Mouse (Mus musculus) T-helper 17 cell (primary cell): ENCODE results near the gene Lst1.

Experiments
- in situ Hi-C, 2 experiments: fragments of 300-600 bp; cut with MboI, MseI; formaldehyde crosslinking; loops; 1 replicate in 1 of 2; 2 replicates in 1 of 2; pipeline ENCODE4 v1.15.1; 2025; ENCODE audit warnings: high pct_unique_total_duplicates in 2 of 2

The Lst1 gene

DNA sequence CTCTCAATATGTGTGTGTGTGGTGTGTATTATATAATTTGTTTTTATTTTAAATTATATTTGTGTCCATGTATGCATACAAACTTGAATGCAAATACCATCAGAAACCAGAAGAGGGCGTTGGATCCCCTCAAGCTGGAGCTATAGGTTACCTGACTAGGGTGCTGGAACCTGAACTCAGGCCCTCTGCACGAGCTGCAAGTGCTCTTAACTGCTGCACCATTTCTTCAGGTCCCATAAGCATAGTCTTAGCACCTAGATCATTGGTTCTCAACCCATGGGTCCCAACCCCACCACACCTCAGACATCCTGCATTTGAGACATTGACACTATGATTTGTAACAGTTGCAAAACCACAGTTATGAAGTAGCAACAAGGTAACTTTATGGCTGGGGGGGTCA lies 3.5 kb upstream of the Lst1 start:
- in situ Hi-C loops = no loop called here

DNA sequence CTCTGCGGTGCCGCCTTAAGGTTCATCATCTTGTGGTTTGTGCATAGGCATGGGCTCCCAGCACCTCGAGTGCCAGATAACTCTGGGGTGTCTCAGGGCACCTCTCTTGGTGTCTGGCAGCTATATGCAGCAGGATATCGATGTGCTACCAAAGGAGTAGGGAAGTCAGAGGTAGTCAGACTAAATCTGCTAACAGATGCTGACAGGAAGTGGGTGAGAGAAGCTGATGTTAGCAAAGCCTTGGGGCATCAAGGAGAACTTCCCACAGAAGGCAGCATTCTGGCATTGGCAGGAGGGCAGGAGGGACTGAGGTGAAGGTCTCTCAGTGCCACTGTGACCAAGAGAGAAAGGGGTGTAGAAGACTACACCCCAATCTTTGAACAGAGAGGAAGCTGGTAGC lies 1.9 kb upstream of the Lst1 start:
- in situ Hi-C loops = no loop called here

DNA sequence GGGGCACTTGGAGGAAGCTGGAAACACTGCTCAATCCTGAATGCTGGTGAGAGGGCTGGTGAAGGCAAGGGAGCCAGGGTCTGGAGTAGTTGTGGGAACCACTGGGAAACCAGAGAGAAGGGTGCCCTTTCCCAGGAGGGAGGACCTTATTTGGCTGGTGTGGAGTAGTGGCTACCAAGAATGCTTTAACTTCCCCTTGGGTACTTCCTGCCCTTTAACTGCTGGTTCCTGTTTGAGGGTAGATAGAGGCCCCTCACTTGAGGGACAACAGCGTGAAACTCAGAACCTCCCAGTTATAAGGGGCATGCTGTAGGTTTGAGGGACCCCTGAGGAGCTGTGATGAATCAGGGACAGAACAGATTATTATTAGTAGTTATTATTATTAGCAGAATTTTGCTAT lies 947 bp upstream of the Lst1 start:
- in situ Hi-C loops = no loop called here

DNA sequence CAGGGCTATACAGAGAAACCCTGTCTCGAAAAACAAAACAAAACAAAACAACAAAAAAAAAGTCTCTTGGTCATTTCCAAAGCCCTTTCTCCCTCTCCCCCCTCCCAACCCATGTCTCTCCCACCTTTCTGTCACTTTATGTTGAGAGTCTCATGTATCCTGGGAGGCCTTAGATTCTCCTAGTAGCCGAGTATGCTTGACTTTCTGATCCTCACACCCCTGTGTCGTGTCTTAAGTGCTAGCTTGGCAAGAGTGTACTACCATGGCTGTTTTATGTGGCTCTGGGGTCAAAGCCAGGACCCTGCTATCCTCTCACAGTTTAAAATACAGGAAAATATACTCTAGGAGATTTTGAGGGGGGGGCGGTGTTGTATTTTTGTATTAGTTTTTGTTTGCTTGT lies 894 bp downstream of the Lst1 start:
- in situ Hi-C loops = no loop called here

DNA sequence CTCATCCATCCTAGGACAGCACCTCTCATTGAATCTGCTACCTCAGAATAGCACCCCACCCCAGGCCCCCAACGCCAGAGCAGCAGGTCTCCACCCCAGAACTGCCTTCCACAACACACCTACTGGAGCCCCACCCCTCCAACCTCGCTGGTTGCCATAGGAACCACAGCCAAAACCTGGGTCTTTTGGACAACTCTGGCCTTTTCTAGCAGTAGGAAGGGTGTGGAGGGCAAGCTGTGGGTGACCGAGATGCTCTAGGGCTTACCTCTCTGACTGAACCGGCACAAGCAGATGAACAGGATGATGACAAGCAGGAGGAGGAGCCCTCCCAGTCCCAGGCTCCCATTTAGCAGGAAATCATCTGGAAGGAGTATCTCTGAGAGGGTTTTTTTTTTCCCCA lies 1.6 kb downstream of the Lst1 start:
- in situ Hi-C loops = no loop called here

DNA sequence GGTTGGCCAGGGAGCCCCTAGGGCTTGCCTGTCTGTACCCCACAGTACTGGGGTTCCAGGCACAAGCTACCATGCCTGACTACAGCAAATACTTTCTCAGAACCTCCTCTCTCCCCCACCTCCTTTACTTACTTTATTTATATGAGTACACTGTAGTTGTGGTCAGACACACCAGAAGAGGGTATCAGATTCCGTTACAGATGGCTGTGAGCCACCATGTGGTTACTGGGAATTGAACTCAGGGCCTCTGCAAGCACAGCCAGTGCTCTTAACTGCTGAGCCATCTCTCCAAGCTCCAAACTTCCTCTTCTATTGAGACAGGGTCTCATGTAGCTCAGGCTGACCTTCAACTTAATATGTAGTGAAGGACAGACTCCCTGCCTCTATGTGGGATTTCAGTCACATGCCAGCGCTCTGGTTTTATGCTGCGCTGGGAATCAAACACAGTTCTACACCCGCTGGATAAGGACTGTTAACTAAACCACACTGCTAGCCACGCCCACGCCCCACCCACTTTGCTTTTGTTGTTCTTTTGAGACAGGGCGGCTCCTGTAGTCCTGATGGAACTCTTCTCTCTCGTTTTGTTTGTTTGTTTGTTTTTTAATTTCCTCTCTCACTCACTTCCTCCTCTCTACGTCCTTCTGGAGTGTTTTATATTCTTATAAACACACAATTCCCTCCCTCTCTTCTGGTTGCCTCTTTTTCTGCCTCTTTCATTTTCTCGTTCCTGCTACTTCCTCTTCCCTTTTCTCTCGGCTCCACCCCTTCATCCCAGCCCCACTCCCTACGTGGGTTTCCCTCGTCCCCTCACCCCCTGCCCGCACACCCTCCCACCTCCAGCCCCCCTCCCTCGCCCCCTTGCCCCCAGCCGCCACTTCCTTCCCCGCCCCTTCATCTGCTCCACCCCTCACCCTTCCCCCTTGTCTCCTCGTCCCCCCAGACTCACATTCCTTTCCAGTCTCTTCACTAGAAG lies 2.3 kb downstream of the Lst1 start:
- in situ Hi-C loops = no loop called here

DNA sequence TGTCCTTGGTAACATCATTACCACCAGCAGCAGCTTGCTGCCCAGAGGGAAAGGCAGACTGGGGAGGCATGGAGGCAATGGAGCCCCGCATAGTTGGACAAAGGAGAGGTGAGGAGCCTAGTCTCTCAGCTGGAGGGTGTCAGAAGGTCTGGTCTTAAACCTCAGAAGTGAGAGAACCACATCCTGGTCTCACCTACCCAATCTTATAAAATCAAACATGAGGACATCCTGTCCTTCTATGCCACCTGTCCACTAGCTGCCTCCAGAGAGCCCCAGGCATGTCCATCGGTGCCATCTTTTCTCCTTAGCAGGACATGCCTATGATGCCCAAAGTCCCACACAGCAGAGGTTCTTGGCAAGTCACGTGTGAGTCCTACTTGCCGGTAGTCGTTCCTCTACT lies 8.1 kb downstream of the Lst1 start:
- in situ Hi-C loops = no loop called here

DNA sequence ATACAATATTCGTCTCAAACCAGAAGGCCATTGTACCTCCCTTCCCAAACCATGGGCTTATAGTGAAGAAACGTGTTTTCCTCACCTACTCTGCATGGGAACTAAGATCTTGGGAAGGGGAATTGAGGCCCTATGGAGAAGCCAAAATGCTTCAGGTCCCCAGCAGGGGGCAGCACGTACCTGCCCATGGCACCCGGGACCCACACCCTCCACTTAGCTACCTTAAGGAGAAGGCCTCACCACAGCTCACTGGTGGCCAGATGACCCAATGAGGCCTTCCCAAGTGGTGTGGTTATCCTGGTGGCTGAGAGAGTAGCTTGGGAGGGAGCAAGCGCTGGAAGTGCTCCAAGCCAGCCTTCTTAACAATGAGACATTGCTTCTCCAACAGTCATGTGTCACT lies 9.7 kb downstream of the Lst1 start:
- in situ Hi-C loops = no loop called here

DNA sequence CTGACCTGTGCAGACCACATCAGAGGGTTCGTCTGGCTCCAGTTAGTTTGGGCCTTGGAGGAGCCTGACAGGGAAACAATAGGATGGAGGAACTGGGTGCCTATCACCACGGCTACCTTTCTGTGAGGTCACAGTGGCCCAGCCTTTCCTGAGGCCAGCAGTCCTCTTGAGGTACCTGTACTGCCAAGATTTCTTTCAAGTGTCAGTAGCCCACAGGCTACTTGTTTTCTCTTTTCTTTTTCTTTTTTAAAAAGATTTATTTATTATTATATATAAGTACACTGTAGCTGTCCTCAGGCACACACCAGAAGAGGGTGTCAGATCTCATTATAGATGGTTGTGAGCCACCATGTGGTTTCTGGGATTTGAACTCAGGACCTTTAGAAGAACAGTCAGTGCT lies 12.3 kb downstream of the Lst1 start, which contains the start of gene Aif1:
Aif1 (minus strand) TSS at position 101 of the 400 bp plus-strand sequence.
- in situ Hi-C loops = no loop called here

DNA sequence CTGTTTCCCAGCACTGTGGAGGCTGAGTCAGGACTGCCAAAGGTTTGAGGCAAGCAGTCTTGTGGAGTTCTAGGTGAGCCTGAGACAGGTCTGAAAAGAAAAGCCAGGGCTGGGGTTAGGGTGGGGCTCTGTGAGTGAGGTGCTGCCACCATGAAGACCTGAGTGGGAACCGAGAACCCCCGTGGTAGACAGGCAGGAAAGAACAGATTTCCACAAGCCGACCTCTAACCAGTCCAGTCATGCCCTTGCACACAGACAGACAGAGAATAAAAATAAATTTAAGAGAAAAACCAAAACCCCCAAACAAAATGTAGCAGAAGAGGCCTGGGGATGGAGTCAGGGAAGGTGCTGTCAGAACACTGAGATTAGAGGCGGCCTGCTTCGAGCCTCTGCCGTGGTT lies 12.9 kb downstream of the Lst1 start:
- in situ Hi-C loops = no loop called here

DNA sequence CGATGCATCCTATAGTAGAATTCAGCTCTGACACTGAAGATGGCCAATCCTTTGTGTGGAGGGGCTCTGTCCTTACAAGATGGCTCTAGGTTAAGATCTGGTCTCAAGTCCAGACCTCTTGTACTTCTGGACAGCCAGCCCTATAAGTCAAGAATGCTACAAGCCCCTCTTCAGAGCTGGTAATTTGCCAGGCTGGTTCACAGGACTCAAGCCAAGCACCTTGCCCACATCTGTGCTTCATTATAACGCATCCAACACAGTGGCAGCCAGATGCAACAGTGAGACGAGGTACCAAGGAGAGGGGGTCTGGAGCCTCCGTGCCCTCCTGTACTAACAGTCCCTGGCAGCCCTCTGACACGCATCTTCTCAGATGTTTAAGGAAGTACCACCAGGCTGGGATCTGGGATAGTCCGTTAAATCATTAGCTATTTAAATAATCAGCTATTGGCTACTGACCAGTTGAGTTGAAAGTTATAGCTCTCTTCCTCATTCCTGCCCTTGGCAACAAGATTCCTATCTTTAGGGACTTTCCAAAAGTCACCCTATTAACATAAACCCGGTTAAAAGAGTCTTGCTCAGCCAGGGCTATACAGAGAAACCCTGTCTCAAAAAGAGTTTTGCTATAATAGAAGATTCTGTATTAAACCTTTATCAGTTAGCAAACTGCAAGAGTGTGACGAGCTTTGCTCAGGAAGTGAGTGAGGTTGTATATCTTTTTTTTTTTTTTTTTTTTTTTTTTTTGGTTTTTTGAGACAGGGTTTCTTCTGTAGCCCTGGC lies 13.8 kb downstream of the Lst1 start:
- in situ Hi-C loops = loop anchor here (5.0 kb wide), 1 partner anchor 58 kb away; the partner anchor contains the start of gene Atp6v1g2 (in 2 of the 2)

DNA sequence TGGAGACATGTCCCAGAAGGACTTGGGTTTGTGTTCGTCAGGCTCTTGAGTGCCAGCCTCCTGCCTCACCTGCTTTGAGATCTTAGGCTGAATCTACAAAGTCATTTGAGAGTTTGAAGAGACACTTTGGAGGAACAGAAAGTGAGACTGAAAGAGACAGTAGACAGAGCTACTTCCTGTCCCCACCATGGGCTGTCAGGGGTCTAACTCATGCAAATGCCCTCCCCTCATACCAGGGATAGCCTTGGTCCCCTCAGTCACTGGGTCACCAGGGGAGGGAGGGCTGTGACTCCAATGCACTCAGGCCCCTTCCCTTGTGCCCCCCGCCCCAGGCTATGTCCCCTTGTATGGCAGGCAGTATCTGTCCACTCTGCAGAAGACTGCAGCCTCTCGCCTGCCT lies 14.9 kb downstream of the Lst1 start:
- in situ Hi-C loops = loop anchor here (5.0 kb wide), 1 partner anchor 59 kb away; the partner anchor contains the start of gene Atp6v1g2 (in 2 of the 2)

DNA sequence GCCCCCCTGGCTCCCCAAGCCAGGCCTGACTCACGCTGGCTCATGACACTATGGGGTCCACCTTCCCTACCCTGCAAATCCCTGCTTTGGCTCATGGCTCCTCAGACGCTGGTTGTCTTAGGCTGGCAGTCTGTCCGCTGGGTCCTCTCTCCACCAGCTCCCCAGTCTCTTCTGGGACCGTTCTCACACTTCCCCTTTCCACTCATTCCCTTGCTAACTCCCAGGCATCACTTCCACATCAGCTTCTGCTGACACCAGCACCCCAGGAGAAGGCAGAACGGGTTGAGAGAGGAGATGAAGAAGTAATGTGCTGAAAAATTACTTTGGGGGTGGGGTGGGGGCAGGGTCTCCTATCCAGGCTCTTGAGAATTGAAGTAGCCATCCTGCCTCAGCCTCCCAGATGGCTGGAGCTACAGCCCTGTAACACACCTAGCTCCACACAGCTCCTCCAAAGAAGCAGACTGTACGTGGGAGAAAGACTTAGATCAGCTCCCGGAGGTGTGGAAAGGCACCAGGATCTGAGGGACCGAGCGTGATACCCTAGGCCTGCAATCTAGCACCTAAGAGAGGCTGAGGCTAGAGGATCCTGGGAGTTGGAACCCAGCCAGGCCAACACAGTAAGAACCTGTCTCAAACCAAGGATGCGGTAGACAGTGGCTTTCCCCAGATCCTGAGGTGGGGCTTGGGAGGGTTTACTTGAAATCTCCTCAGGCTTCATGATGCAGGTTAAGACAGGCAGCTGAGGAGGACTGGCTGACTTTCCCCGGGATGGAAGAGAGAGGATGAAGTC lies 15.6 kb downstream of the Lst1 start:
- in situ Hi-C loops = loop anchor here (5.0 kb wide), 1 partner anchor 60 kb away; the partner anchor contains the start of gene Atp6v1g2 (in 2 of the 2)

DNA sequence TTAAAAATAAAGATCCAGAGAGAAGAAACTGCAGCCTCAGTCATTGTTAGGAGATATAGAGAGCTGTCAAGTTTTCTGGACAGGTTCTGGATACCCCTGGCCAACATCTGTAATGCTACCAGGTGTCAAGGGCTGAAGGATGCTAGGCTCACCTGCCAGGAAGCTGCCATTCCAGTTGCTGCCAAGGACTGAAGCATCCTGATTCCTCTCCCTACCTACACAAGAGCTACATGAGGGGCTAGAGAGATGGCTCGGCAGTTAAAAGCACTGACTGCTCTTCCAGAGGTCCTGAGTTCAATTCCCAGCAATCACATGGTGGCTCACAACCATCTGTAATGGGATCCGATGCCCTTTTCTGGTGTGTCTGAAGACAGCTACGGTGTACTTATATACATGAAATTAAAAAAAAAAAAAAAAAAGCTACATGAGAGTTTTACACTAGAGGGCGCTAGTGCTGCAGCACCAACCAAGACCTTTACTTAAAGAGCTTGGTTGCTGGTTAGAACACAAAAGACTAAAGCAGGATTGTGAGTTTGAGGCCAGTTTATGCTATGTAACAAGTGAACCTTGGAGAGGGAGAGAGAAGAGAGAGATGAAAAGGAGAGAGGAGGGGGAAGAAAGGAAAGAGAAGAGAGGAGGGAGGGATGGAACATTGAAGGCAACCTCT lies 19.6 kb downstream of the Lst1 start:
- in situ Hi-C loops = no loop called here

DNA sequence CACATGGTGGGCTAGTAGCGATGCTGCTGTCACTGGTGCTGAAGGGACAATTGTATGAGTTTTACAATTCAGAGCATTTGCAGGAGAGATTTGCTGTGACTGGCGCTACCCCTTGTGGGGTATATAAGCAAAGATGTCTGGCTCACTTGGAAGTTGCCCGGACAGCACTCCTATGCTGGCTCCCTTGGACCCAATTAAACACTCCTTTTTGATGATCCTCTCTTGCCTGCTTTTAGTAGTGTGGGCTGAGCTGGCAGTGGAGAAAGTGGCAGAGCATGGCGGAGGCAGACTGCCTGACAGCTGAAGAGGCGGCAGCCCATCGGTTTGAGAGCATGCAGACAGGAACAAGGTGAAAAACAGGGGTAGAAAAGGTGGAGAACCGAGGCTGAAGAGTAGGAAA lies 20.4 kb downstream of the Lst1 start:
- in situ Hi-C loops = no loop called here

DNA sequence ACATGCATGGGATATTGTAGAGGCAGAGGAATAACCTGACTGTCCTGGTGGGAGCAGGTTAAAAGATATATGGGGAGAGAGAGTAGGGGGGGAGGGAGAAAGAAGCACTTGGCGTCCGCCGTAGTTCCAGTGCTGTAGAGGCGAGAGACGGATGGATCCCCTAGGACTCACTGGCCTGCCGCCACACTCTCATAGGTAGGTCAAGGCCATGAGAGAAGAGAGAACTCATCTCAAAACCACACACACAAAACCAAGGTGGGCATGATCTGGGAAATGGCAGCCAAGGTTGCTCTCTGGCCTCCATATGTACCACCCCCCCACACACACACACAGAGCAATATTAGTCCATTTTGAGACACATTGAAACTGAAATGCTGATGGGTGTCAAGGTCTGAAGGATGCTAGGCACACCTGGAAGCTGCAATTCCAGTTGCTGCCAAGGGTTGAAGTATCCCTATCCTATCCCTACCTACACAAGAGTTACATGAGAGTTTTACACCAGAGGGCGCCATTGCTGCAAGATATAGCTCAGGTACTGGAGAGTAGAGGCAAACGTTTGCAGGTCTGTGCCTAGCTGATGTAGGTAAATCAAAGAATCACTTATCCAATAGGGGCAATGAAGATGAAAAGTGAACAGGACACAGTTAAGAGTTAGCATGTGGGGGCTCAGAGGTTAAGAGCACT lies 21.7 kb downstream of the Lst1 start:
- in situ Hi-C loops = no loop called here

DNA sequence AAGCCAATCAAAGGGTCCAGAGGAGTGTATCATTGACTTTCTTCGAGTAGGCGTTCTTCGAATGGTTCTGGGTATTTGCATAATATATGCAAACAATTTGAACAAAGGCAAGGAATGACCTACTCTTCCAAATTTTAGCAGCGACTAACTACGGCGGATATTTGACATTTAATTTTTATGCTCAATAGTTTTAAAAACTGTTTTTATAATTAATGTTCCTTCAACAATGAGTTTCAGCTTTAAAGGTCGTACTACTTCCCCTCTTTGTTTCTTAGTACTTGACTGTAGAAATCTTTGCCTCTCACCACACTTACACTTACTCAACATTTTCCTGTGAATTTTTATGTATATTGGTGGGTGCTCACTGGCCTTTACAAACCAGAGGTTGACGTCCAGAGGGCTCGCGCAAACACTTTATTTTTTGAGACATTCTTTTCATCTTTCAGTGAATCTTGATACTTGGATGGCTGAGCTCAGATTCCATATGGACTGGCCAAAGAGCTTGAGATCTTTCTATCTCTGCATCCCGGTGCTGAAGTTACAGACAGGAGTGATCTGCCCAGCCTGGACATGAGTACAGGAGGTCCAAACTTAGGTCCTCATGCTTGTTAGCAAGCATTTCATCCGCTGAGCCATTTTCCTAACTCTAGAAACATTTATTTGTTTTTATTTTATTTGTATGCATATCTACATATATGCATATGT lies 22.6 kb downstream of the Lst1 start:
- in situ Hi-C loops = no loop called here

DNA sequence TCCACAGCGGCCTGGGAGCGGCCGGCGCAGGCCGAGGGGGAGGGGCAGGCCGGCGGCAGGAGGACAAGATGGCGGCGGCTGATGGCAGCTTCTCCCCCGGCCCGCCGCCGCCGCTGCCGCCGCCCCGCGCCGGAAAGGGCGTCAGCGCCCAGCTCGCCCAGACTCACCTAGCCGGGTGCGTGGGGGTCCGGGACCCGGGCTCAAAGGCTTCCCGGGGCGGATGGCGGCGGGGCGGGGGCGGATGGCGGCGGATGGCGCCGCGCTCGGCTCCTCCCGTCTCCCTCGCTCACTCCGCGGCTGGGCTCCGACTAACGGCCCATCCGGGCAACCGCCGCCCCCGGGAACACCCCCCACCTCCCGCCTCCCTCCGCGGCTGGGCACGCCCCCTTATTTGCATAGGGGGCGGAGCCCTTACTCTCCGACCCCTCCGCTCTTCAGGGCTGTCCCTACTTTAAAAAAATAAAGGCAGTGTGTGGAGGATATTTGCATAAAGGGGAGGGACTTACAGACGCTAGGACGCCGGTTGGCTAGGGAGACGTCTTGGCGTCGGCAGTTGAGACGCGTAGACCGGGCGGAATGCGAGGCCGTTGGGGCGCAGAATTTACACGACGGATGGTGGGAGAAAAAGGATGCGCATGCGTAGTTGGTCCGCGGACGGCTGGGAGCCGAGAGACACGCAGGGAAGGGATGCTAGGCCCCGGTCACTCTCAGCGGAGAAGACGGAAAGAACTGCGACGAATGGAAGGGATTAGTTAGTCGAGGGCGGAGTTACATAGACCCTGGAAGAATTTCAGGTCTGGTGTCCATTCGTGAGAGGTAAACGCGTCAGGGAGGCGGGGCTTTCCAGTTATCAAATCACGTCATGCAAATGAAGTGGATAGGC lies 23.4 kb downstream of the Lst1 start, which contains the start of gene Prrc2a:
Prrc2a (minus strand) TSS at position 330 of the 883 bp plus-strand sequence.
- in situ Hi-C loops = no loop called here

DNA sequence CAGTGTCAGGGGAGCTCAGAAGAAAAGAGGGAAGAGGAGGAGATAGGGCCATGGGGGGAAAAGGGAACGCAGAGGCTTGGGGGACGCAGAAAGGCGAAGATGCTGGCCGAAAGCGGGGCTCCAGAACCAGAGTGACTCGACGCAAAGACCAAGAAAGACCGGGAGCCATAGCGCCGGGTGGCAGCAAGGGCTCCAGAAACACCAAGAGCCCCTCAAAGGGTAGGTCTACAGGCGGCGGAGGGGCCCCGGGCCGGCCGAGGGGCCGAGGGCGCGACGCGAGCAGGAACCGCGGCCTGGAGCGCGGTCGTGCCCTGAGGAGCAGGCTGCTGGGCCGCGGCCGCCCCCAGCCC lies 24.0 kb downstream of the Lst1 start:
- in situ Hi-C loops = no loop called here
